Mouse (Mus musculus): ENCODE measurements around the gene Olfr32.
"Not testable (repeated sequence)": the region's sequence is repeated elsewhere in the genome, so short reads cannot be mapped to it uniquely, and the experiment has no call there.

Gene Olfr32

DNA sequence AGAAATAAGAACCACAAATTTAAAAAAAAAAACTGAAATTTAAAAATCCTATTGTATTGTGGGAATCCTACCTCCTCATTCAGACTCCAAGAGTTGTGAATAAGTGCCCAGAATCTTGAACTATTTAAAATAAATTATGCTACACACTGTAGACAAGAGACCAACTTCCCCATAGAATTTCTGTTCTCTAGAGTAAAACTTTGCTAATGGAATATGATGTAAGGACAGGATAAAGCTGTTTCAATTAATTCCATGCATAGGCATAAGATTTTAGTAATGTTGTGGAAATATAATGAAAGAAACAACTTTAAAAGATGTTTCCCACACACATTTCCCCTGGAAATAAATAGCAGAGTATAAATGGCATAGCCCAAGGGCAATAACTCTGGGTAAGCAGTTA is at the start of gene Olfr32:
Olfr32 (minus strand) TSS at position 101 of the 400 bp plus-strand sequence.
- in situ Hi-C loops (cut with MboI; ENCODE audit: unreplicated experiment in 2 of 2), result no loop called here

DNA sequence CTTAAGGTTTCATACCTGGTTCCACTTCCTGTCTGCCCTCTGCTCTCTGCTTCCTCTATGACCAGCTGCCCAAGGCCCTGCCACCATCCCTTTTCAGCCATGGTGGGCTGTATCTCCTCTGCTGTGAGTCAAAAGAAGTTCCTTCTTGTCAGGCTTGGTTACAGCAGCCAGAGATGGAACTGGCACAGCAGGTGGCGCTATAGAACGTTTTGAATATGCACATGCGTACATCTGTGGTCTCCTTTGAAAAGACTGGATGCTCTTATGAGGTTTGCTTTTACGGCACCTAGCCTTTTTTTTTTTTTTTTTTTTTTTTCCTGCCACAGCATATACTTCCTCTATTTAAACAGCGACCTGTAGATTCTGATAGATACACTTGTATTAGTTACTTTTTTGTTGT is 45.0 kb upstream of the Olfr32 start:
- in situ Hi-C loops (cut with MboI; ENCODE audit: unreplicated experiment in 2 of 2), result not testable (repeated sequence)

- in situ Hi-C loops (cut with MboI; ENCODE audit: unreplicated experiment in 2 of 2), result not testable (repeated sequence)
Measured at GRCm38 (mm10) chr2:90186082-90186481, 44.0 kb upstream of the Olfr32 start.

DNA sequence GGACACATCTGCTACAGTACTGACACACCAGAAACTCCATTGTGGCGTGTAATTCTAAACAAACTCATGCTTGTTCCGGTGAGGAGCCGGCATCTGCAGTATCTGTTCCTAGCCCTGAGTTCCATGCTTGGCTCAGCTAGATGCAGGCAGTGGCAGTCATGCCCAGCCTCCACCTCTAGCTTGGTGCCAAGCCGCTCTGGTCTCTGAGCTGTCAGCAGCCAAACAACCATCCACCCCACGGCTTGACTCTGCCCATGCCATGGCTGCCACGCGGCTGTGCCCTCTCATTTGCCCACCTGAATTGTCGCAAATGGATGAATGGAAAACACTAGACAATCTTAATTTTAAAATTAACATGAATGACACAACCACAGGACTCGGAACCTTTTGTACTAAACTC is 11.8 kb upstream of the Olfr32 start:
- in situ Hi-C loops (cut with MboI; ENCODE audit: unreplicated experiment in 2 of 2), result no loop called here

DNA sequence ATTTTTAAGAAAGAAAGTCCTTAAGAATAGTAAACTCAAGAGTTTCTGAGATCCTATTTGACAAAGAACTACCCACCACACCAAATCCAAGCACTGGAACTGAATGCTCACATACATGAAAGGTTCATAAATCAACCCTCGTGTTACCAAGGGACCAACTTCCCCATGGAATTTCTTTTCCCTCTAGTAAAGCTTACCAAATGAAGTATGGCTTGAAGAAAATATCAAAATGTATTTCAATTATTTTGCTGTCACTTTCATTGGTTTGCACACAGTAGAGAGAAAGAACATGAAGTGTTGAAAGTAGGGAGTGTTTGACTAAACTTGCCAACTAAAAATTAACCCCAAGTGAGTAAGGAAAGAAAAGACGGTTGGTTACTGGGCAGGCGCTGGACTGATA is 10.9 kb upstream of the Olfr32 start, which contains the start of gene Olfr1270:
Olfr1270 (minus strand) TSS at position 101 of the 400 bp plus-strand sequence.
- in situ Hi-C loops (cut with MboI; ENCODE audit: unreplicated experiment in 2 of 2), result no loop called here

GRCm38 (mm10) chr2:90121312-90121711 is 20.8 kb downstream of the Olfr32 start, which contains the start of gene Olfr1269:
Gene Olfr1269 (minus strand): TSS chr2:90121412.
- in situ Hi-C loops (cut with MboI; ENCODE audit: unreplicated experiment in 2 of 2), result no loop called here

All from v-Abl transformed pro-B cells (cell line).